Comparison of ENCODE assay signal across 8 mouse cellular contexts in genomic region chrX:73458877-73459392, GRCm38 (mm10). TPM values are rescaled to one million over a fixed set of nuclear protein-coding genes. Genes with fewer than 3 reads are reported as not detected.
DNase-seq lines count a peak whose midpoint lies in the region; ATAC-seq and TF ChIP-seq lines count a peak whose summit lies in the region.

Gene Haus7, minus strand, starts transcription at chrX:73459044.

- DNase-seq in CD4-positive helper T cell, adult 2 months (ENCODE audit: low read depth, low spot score) = peak; percentile 96
- peak; percentile 87 for DNase-seq in brain, embryonic 18.5 days (ENCODE audit: low read depth, low spot score)
- DNase-seq in kidney, postnatal 0 days (ENCODE audit: low spot score) = peak; percentile 97
- peak; percentile 85 for DNase-seq in liver, embryonic 11.5 days (ENCODE audit: low spot score)
- peak; percentile 93 for DNase-seq in naive thymus-derived CD4-positive, alpha-beta T cell, adult 2 months (ENCODE audit: low read depth)

- TF ChIP-seq CTCF in kidney, postnatal 0 days (IDR thresholded peaks at IDR 0.05; ENCODE audit: low read depth) = peak; percentile 73

- H3K27ac ChIP-seq in heart, embryonic 12.5 days (ENCODE audit: poor library complexity, severe bottlenecking) = peak within 1 kb of the TSS; percentile 51
- H3K27ac ChIP-seq in kidney, postnatal 0 days = no peak within 1 kb of the TSS
- H3K27ac ChIP-seq in liver, embryonic 11.5 days (ENCODE audit: low read depth, low read length) = no peak within 1 kb of the TSS; the same call in 1 of the 2 replicates
- no peak within 1 kb of the TSS for H3K27ac ChIP-seq in stomach, embryonic 14.5 days (ENCODE audit: low read length)

- peaks cover 11% of the 10 kb centered on the region for H3K4me1 ChIP-seq in heart, embryonic 12.5 days (replicated peaks)
- no peaks in the 10 kb centered on the region for H3K4me1 ChIP-seq in kidney, postnatal 0 days (replicated peaks; ENCODE audit: insufficient read depth, low read length)
- H3K4me1 ChIP-seq in liver, embryonic 11.5 days (replicated peaks; ENCODE audit: control insufficient read depth, insufficient read depth, low read length) = no peaks in the 10 kb centered on the region
- no peaks in the 10 kb centered on the region for H3K4me1 ChIP-seq in stomach, embryonic 14.5 days (ENCODE audit: control insufficient read depth, insufficient read depth, low read length)

- H3K4me3 ChIP-seq in heart, embryonic 12.5 days = peak within 1 kb of the TSS; percentile 66
- H3K4me3 ChIP-seq in kidney, postnatal 0 days (replicated peaks; ENCODE audit: low read depth, low read length) = peak within 1 kb of the TSS; percentile 43
- H3K4me3 ChIP-seq in liver, embryonic 11.5 days (ENCODE audit: low read depth, low read length) = peak within 1 kb of the TSS; percentile 58
- H3K4me3 ChIP-seq in stomach, embryonic 14.5 days (ENCODE audit: low read depth, low read length) = peak within 1 kb of the TSS; percentile 42

- H3K9me3 ChIP-seq in heart, embryonic 12.5 days (replicated peaks) = no peaks in the 10 kb centered on the region
- no peaks in the 10 kb centered on the region for H3K9me3 ChIP-seq in kidney, postnatal 0 days (replicated peaks; ENCODE audit: low read length)
- no peaks in the 10 kb centered on the region for H3K9me3 ChIP-seq in liver, embryonic 11.5 days (ENCODE audit: control insufficient read depth, low read length)
- no peaks in the 10 kb centered on the region for H3K9me3 ChIP-seq in stomach, embryonic 14.5 days (ENCODE audit: control insufficient read depth, low read depth, low read length)

- WGBS in heart, embryonic 12.5 days = 13% methylated on average over 26 of the region's 26 CpGs
- 13% methylated on average over 26 of the region's 26 CpGs for WGBS in kidney, postnatal 0 days
- WGBS in liver, embryonic 11.5 days = 19% methylated on average over 25 of the region's 26 CpGs
- WGBS in stomach, embryonic 14.5 days = 23% methylated on average over 26 of the region's 26 CpGs

- H3K27me3 ChIP-seq in heart, embryonic 12.5 days (replicated peaks) = no peaks in the 10 kb centered on the region
- no peaks in the 10 kb centered on the region for H3K27me3 ChIP-seq in kidney, postnatal 0 days (ENCODE audit: insufficient read depth, low read length)
- H3K27me3 ChIP-seq in liver, embryonic 11.5 days (replicated peaks; ENCODE audit: control insufficient read depth, insufficient read depth, low read length) = peaks cover 3% of the 10 kb centered on the region; the same call in 1 of the 2 replicates
- H3K27me3 ChIP-seq in stomach, embryonic 14.5 days (ENCODE audit: control insufficient read depth, insufficient read depth, low read length) = no peaks in the 10 kb centered on the region

- peak within 1 kb of the TSS; percentile 73 for H3K9ac ChIP-seq in heart, embryonic 12.5 days
- peak within 1 kb of the TSS; percentile 51; the same call in 1 of the 2 replicates for H3K9ac ChIP-seq in kidney, postnatal 0 days (ENCODE audit: low read depth, low read length)
- peak within 1 kb of the TSS; percentile 70 for H3K9ac ChIP-seq in liver, embryonic 11.5 days (ENCODE audit: low read depth, low read length)
- H3K9ac ChIP-seq in stomach, embryonic 14.5 days (replicated peaks; ENCODE audit: low read depth, low read length) = peak within 1 kb of the TSS; percentile 38; the same call in 1 of the 2 replicates

- H3K4me2 ChIP-seq in heart, embryonic 12.5 days = peak within 1 kb of the TSS; percentile 75
- peak within 1 kb of the TSS; percentile 64 for H3K4me2 ChIP-seq in kidney, postnatal 0 days (ENCODE audit: low read length)
- H3K4me2 ChIP-seq in liver, embryonic 11.5 days = peak within 1 kb of the TSS; percentile 66
- peak within 1 kb of the TSS; percentile 49 for H3K4me2 ChIP-seq in stomach, embryonic 14.5 days (replicated peaks; ENCODE audit: low read depth, low read length)

- peak; percentile 100 for ATAC-seq in erythroid progenitor cell, adult 5-6 weeks (replicated peaks; ENCODE audit: low FRiP score, poor library complexity, severe bottlenecking)
- peak; percentile 100 for ATAC-seq in heart, embryonic 12.5 days (ENCODE audit: insufficient number of reproducible peaks, low FRiP score)
- ATAC-seq in kidney, postnatal 0 days (replicated peaks; ENCODE audit: low FRiP score, low read depth) = peak; percentile 100
- peak; percentile 100 for ATAC-seq in liver, embryonic 11.5 days (replicated peaks; ENCODE audit: low FRiP score)
- peak; percentile 100 for ATAC-seq in stomach, embryonic 14.5 days (ENCODE audit: insufficient number of reproducible peaks, insufficient read depth, low FRiP score, low read depth)

- H3K36me3 ChIP-seq in heart, embryonic 12.5 days = no peaks in the 10 kb centered on the region
- no peaks in the 10 kb centered on the region for H3K36me3 ChIP-seq in kidney, postnatal 0 days (ENCODE audit: insufficient read depth, low read length)
- H3K36me3 ChIP-seq in liver, embryonic 11.5 days (ENCODE audit: control insufficient read depth, insufficient read depth, low read length) = no peaks in the 10 kb centered on the region
- no peaks in the 10 kb centered on the region for H3K36me3 ChIP-seq in stomach, embryonic 14.5 days (ENCODE audit: control insufficient read depth, insufficient read depth, low read length)

RNA-seq across cellular contexts. Expression of gene Haus7, which starts in this region (rescaled TPM):
- total RNA-seq in erythroid progenitor cell, adult 5-6 weeks (2015; ENCODE audit: low replicate concordance) = 9.2 and 13.0 TPM in 2 replicates
- total RNA-seq in erythroid progenitor cell, adult 5-6 weeks (2017; ENCODE audit: low replicate concordance) = 8.0 and 14.1 TPM in 2 replicates
- 61.4 and 63.0 TPM in 2 replicates for polyA plus RNA-seq in heart, embryonic 12.5 days (2016; fragmentation: Nextera tagmentation; extraction: Ambion mirVana)
- polyA plus RNA-seq in kidney, postnatal 0 days (2015; fragmentation: Nextera tagmentation; extraction: Ambion mirVana) = 40.3 and 49.3 TPM in 2 replicates
- polyA plus RNA-seq in liver, embryonic 11.5 days (2014; fragmentation: Nextera tagmentation; extraction: Ambion mirVana) = 66.2 and 67.8 TPM in 2 replicates
- polyA plus RNA-seq in stomach, embryonic 14.5 days (2014; fragmentation: Nextera tagmentation; extraction: Ambion mirVana) = 50.1 and 57.5 TPM in 2 replicates
